Mouse (Mus musculus) cerebellum, adult 2 months (tissue): Measurements from ENCODE around the gene Herc6.

ENCODE experiments used
- CTCF ChIP-seq: fragments of 200-500 bp; IDR thresholded peaks from 2 replicates; pipeline ENCODE4 v1.5.1; 2011; ENCODE audit warnings: low read depth, mild to moderate bottlenecking, control low read depth, low read length, moderate library complexity, borderline replicate concordance; ENCODE audit not compliant: insufficient read depth
- POLR2A ChIP-seq: fragments of 200-500 bp; IDR thresholded peaks from 2 replicates; pipeline ENCODE4 v1.6.1; 2011; ENCODE audit warnings: low read length, control low read depth, borderline replicate concordance; ENCODE audit not compliant: insufficient read depth

DNA sequence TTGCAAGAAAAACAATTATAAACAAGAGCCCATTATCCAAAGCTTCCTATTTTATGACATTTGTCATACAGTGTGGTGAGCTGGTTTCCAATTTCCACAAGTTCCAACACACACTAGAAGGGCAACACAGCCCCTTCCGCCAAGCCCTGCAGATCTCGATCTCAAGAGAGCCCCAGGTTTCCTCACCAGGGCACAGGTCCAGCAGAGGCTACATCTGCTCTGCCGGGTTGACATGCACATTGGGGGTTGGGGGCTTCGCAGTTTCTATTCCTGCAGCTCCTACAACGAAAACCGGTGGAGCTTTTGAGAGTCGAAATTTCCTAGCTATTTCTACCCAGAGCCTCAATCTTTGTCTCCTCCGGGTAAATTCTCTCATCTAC, 46.6 kb upstream of the Herc6 start:
- no peak for TF ChIP-seq CTCF
- TF ChIP-seq POLR2A: no peak
